Mouse (Mus musculus): ENCODE data around the gene Nim1k. TPM values are rescaled to one million over a fixed set of nuclear protein-coding genes. Genes with fewer than 3 reads are reported as not detected.
A peak's percentile ranks its signal among the peaks of the same experiment; 100 is the strongest.

The Nim1k gene
- total and polyA plus RNA-seq, 3 experiments = 0.03 TPM; not detected in 2

DNA sequence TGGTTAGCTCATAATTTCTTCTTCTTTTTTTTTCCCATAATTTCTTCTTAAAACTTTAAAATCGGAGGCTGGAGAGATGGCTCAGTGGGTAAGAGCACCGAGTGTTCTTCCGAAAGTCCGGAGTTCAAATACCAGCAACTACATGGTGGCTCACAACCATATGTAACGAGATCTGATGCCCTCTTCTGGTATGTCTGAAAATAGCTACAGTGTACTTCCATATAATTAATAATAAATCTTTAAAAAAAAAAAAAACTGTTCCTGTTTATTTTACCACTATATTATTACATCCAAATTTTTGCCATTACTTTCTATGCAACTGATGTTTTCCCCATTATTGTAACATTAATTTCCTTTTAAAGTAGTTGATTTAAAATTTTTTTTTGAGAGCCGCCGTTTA lies 31.1 kb downstream of the Nim1k start:
- Histone ChIP-seq H3K4me1 (ENCODE audit: control insufficient read depth in 1 of 2, insufficient read depth in 2 of 2, low read length in 2 of 2) (no peaks in the 10 kb centered on the region), H3K36me3 (ENCODE audit: control insufficient read depth in 1 of 2, insufficient read depth in 2 of 2, low read length in 2 of 2) (no peaks in the 10 kb centered on the region), H3K9me3 (replicated peaks; ENCODE audit: insufficient read depth, low read length) (no peaks in the 10 kb centered on the region), H3K27me3 (ENCODE audit: control insufficient read depth in 1 of 2, insufficient read depth in 2 of 2, low read length in 2 of 2) (peaks cover 0 to 2% of the 10 kb centered on the region in 2 experiments; a peak in 2 of 4 replicates), H3K9ac (ENCODE audit: control insufficient read depth, low read depth, low read length, poor library complexity, severe bottlenecking) (no peak overlapping the region), H3K27ac (ENCODE audit: control insufficient read depth, low read depth, low read length) (no peak overlapping the region), H3K79me2 (ENCODE audit: control insufficient read depth, insufficient read depth, low read length, poor library complexity) (no peaks in the 10 kb centered on the region), H3K4me3 (ENCODE audit: control insufficient read depth in 1 of 2, insufficient read depth in 1 of 2, low read depth in 2 of 2, low read length in 2 of 2) (no peak overlapping the region)
- TF ChIP-seq MYC (IDR thresholded peaks at IDR 0.05; ENCODE audit: low read depth, low read length) (no peak), RAD21 (IDR thresholded peaks at IDR 0.05; ENCODE audit: low read depth, low read length) (peak; percentile 22), UBTF (IDR thresholded peaks at IDR 0.05; ENCODE audit: borderline replicate concordance, insufficient read depth, low read depth, low read length) (no peak), KAT2A (conservative IDR thresholded peaks at IDR 0.05; ENCODE audit: low read depth, low read length) (no peak), EP300 (IDR thresholded peaks at IDR 0.05; ENCODE audit: low read depth in 1 of 2, low read length in 2 of 2) (no peak), CTCF (IDR thresholded peaks at IDR 0.05 in 2 of 3, conservative IDR thresholded peaks at IDR 0.05 in 1 of 3; ENCODE audit: control insufficient read depth in 1 of 3, insufficient read depth in 1 of 3, low read depth in 2 of 3, low read length in 3 of 3, poor library complexity in 1 of 3, severe bottlenecking in 1 of 3) (peak in 1 of 3 experiments; percentile 19; a peak in 1 of 6 replicates), MEF2A (IDR thresholded peaks at IDR 0.05; ENCODE audit: extremely low read depth, insufficient replicate concordance, low read depth, low read length, poor library complexity, severe bottlenecking) (no peak), SMC3 (IDR thresholded peaks at IDR 0.05; ENCODE audit: low read depth, low read length) (peak; percentile 39), GABPA (IDR thresholded peaks at IDR 0.05; ENCODE audit: low read depth, low read length) (no peak)
- no peak for DNase-seq (ENCODE audit: low read depth, low spot score)

DNA sequence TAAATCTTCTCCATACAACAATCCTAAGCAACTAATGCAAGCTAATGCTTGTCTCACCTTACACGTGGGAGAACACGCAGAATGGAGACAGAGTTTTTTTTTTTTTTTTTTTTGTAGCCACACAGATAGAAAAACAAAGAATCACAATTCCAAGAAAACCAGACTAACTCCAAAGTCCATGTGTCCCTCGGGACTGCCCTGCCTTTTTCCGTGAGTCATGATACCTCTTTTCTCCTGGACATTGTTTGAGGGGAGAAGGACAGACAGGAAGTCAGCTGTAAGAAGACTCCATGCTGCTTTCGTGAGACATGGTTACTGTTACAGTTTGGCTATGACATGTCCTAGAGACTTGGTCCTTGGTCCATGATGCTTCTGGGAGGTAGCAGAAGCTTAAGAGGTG lies 32.3 kb downstream of the Nim1k start:
- H3K36me3 ChIP-seq (ENCODE audit: control insufficient read depth in 1 of 2, insufficient read depth in 2 of 2, low read length in 2 of 2) = no peaks in the 10 kb centered on the region
- no peak overlapping the region for H3K9ac ChIP-seq (ENCODE audit: control insufficient read depth, low read depth, low read length, poor library complexity, severe bottlenecking)
- TF ChIP-seq HCFC1 (IDR thresholded peaks at IDR 0.05; ENCODE audit: low read depth, low read length) (no peak), TAL1 (IDR thresholded peaks at IDR 0.05; ENCODE audit: low read length) (no peak), RCOR1 (IDR thresholded peaks at IDR 0.05; ENCODE audit: low read depth, low read length) (no peak), ELF1 (IDR thresholded peaks at IDR 0.05; ENCODE audit: low read depth, low read length) (no peak), USF1 (IDR thresholded peaks at IDR 0.05; ENCODE audit: low read depth, low read length) (no peak), KAT2A (conservative IDR thresholded peaks at IDR 0.05; ENCODE audit: low read depth, low read length) (no peak), BHLHE40 (IDR thresholded peaks at IDR 0.05; ENCODE audit: borderline replicate concordance, low read depth, low read length) (no peak), MAX (IDR thresholded peaks at IDR 0.05; ENCODE audit: low read length) (no peak), MYC (IDR thresholded peaks at IDR 0.05; ENCODE audit: low read depth, low read length) (no peak), GATA1 (IDR thresholded peaks at IDR 0.05; ENCODE audit: low read depth, low read length) (no peak), NRF1 (IDR thresholded peaks at IDR 0.05; ENCODE audit: insufficient read depth, low read depth, low read length, poor library complexity, severe bottlenecking) (no peak), ZNF384 (IDR thresholded peaks at IDR 0.05; ENCODE audit: low read depth, low read length) (no peak)
- no peak for DNase-seq (ENCODE audit: low read depth, low spot score)
- no peaks in the 10 kb centered on the region for H3K4me1 ChIP-seq (ENCODE audit: control insufficient read depth in 1 of 2, insufficient read depth in 2 of 2, low read length in 2 of 2)
- no peaks in the 10 kb centered on the region for H3K9me3 ChIP-seq (replicated peaks; ENCODE audit: insufficient read depth, low read length)
- peaks cover 0 to 2% of the 10 kb centered on the region in 2 experiments; a peak in 2 of 4 replicates for H3K27me3 ChIP-seq (ENCODE audit: control insufficient read depth in 1 of 2, insufficient read depth in 2 of 2, low read length in 2 of 2)
- H3K27ac ChIP-seq (ENCODE audit: control insufficient read depth, low read depth, low read length) = no peak overlapping the region
- no peak overlapping the region for H3K4me3 ChIP-seq (ENCODE audit: control insufficient read depth in 1 of 2, insufficient read depth in 1 of 2, low read depth in 2 of 2, low read length in 2 of 2)
- H3K79me2 ChIP-seq (ENCODE audit: control insufficient read depth, insufficient read depth, low read length, poor library complexity) = no peaks in the 10 kb centered on the region
